Mouse (Mus musculus): Measurements from ENCODE around the gene Rpl13a. TPM values are rescaled to one million over a fixed set of nuclear protein-coding genes. Genes with fewer than 3 reads are reported as not detected.

The Rpl13a gene
- polyA plus RNA-seq, 2 experiments: 909 to 1,027 TPM

DNA sequence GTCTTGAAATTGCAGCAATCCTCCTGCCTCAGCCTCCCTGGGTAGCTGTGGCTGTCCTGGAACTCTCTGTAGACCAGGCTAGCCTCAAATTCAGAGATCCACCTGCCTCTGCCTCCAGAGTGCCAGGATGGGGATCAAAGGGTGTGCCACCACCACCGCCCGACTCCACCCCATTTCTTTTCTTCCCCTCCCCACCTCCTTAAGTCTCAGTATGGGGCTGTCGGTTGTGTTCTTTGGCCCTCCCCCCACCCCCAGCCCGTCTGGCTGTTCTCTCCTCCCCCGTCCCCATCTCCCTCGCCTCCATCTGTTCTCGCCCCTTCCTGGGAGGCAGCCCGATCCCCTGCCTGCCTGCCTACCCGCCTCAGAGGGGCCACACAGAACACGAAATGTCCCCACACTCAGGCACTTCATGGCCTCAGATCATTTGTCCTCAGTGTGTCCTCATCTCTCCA is 38.4 kb upstream of the Rpl13a start:
- WGBS (ENCODE audit: insufficient replicate concordance): 17% methylated on average over 10 of the region's 10 CpGs
- Histone ChIP-seq H3K9ac (replicated peaks) (no peak overlapping the region), H3K27me3 (ENCODE audit: control insufficient read depth, insufficient read depth, low read length) (peaks cover 75% of the 10 kb centered on the region), H3K4me3 (ENCODE audit: insufficient read depth in 1 of 2, low read depth in 2 of 2, low read length in 2 of 2) (no peak overlapping the region), H3K27ac (no peak overlapping the region), H3K4me2 (ENCODE audit: low read depth) (no peak overlapping the region), H3K36me3 (replicated peaks; ENCODE audit: control insufficient read depth, insufficient read depth, low read depth) (no peaks in the 10 kb centered on the region), H3K4me1 (replicated peaks; ENCODE audit: control insufficient read depth in 2 of 2, insufficient read depth in 2 of 2, low read length in 1 of 2) (no peaks in the 10 kb centered on the region; a peak in 1 of 4 replicates), H3K9me3 (ENCODE audit: control insufficient read depth, low read length) (peaks cover 4% of the 10 kb centered on the region; the same call in 1 of the 2 replicates)
- TF ChIP-seq CTCF (IDR thresholded peaks at IDR 0.05; ENCODE audit: low read depth) (no peak), EP300 (IDR thresholded peaks at IDR 0.05; ENCODE audit: low read depth) (no peak)
- DNase-seq (ENCODE audit: low read depth in 3 of 3, low spot score in 3 of 3): no peak
- ATAC-seq (ENCODE audit: insufficient read depth): no peak

- Histone ChIP-seq H3K9ac (replicated peaks) (no peak overlapping the region), H3K27ac (no peak overlapping the region), H3K4me2 (ENCODE audit: low read depth) (no peak overlapping the region), H3K4me1 (replicated peaks; ENCODE audit: control insufficient read depth in 2 of 2, insufficient read depth in 2 of 2, low read length in 1 of 2) (peaks cover 2 to 3% of the 10 kb centered on the region in 2 experiments; a peak in 1 of 4 replicates), H3K9me3 (ENCODE audit: control insufficient read depth, low read length) (peaks cover 4% of the 10 kb centered on the region; the same call in 1 of the 2 replicates), H3K27me3 (ENCODE audit: control insufficient read depth, insufficient read depth, low read length) (peaks cover 72% of the 10 kb centered on the region), H3K36me3 (replicated peaks; ENCODE audit: control insufficient read depth, insufficient read depth, low read depth) (no peaks in the 10 kb centered on the region), H3K4me3 (ENCODE audit: insufficient read depth in 1 of 2, low read depth in 2 of 2, low read length in 2 of 2) (no peak overlapping the region)
- DNase-seq (ENCODE audit: low read depth in 3 of 3, low spot score in 3 of 3) (no peak), ATAC-seq (ENCODE audit: insufficient read depth) (no peak)
- 43% methylated on average over 11 of the region's 11 CpGs for WGBS (ENCODE audit: insufficient replicate concordance)
- no peak for TF ChIP-seq EP300 (IDR thresholded peaks at IDR 0.05; ENCODE audit: low read depth)
- TF ChIP-seq CTCF (IDR thresholded peaks at IDR 0.05; ENCODE audit: low read depth): no peak
These were observed 37.1 kb upstream of the Rpl13a start for GRCm38 (mm10) chr7:45165701-45166100.

GRCm38 (mm10) chr7:45164833-45165232 is 36.3 kb upstream of the Rpl13a start:
- peaks cover 2 to 3% of the 10 kb centered on the region in 2 experiments; a peak in 1 of 4 replicates for H3K4me1 ChIP-seq (replicated peaks; ENCODE audit: control insufficient read depth in 2 of 2, insufficient read depth in 2 of 2, low read length in 1 of 2)
- H3K36me3 ChIP-seq (replicated peaks; ENCODE audit: control insufficient read depth, insufficient read depth, low read depth): no peaks in the 10 kb centered on the region
- no peak overlapping the region for H3K27ac ChIP-seq
- peaks cover 72% of the 10 kb centered on the region for H3K27me3 ChIP-seq (ENCODE audit: control insufficient read depth, insufficient read depth, low read length)
- 45% methylated on average over 5 of the region's 5 CpGs for WGBS (ENCODE audit: insufficient replicate concordance)
- TF ChIP-seq EP300 (IDR thresholded peaks at IDR 0.05; ENCODE audit: low read depth) (no peak), CTCF (IDR thresholded peaks at IDR 0.05; ENCODE audit: low read depth) (no peak)
- no peak overlapping the region for H3K9ac ChIP-seq (replicated peaks)
- no peak overlapping the region for H3K4me2 ChIP-seq (ENCODE audit: low read depth)
- H3K4me3 ChIP-seq (ENCODE audit: insufficient read depth in 1 of 2, low read depth in 2 of 2, low read length in 2 of 2): no peak overlapping the region
- peaks cover 4% of the 10 kb centered on the region; the same call in 1 of the 2 replicates for H3K9me3 ChIP-seq (ENCODE audit: control insufficient read depth, low read length)
- no peak for ATAC-seq (ENCODE audit: insufficient read depth)
- no peak for DNase-seq (ENCODE audit: low read depth in 3 of 3, low spot score in 3 of 3)

DNA sequence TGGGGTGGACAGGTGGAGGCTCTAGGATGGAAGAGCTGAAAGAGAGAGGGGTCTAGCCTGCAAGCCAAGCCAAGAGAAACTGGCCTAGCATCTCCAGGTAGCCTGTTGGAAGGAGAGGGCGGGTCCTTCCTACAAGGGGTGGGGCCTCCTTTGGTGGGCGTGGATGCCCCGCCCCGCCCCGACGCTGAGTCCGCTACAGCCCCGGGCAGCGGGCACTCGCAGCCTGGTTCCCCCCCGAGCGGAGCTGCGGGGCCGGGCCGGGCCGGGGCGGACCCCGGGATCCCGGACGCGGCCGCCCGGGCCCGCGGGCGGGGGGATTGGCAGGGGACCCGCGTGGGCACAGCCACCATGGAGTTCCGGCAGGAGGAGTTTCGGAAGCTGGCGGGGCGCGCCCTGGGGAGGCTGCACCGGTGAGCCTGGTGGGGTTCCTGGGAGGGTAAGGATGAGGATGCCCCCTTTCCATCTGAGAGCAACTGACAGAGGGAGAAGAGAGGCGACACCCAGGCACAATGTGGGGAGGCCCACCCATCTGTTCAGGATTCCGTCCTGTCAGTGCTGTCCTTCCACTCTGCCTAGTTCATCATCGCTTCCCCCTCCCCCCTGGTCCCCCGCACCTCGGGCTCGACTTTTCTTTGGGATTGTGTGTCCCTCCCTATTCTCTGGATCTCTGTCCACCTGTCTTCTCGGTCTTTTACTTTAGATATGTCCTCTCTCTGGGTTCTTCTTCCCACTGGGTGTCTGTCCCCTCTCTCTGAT is 35.4 kb upstream of the Rpl13a start, which contains the start of gene Slc17a7:
Slc17a7 (plus strand) TSS at position 215 of the 756 bp plus-strand sequence.
- no peak within 1 kb of the TSS for H3K27ac ChIP-seq
- peak within 1 kb of the TSS in 1 of 2 experiments; percentile 48; a peak in 2 of 4 replicates for H3K4me3 ChIP-seq (ENCODE audit: insufficient read depth in 1 of 2, low read depth in 2 of 2, low read length in 2 of 2)
- peaks cover 66% of the 10 kb centered on the region for H3K27me3 ChIP-seq (ENCODE audit: control insufficient read depth, insufficient read depth, low read length)
- H3K9me3 ChIP-seq (ENCODE audit: control insufficient read depth, low read length): no peaks in the 10 kb centered on the region
- DNase-seq (ENCODE audit: low read depth in 3 of 3, low spot score in 3 of 3): no peak
- no peak within 1 kb of the TSS for H3K9ac ChIP-seq (replicated peaks)
- WGBS (ENCODE audit: insufficient replicate concordance): 2% methylated on average over 40 of the region's 41 CpGs
- H3K36me3 ChIP-seq (replicated peaks; ENCODE audit: control insufficient read depth, insufficient read depth, low read depth): no peaks in the 10 kb centered on the region
- H3K4me1 ChIP-seq (replicated peaks; ENCODE audit: control insufficient read depth in 2 of 2, insufficient read depth in 2 of 2, low read length in 1 of 2): peaks cover 2 to 3% of the 10 kb centered on the region in 2 experiments; a peak in 1 of 4 replicates
- H3K4me2 ChIP-seq (ENCODE audit: low read depth): peak within 1 kb of the TSS; percentile 67
- TF ChIP-seq EP300 (IDR thresholded peaks at IDR 0.05; ENCODE audit: low read depth) (no peak), CTCF (IDR thresholded peaks at IDR 0.05; ENCODE audit: low read depth) (no peak)
- ATAC-seq (ENCODE audit: insufficient read depth): no peak

GRCm38 (mm10) chr7:45162996-45163615 is 34.5 kb upstream of the Rpl13a start:
- Histone ChIP-seq H3K36me3 (replicated peaks; ENCODE audit: control insufficient read depth, insufficient read depth, low read depth) (no peaks in the 10 kb centered on the region), H3K9ac (replicated peaks) (no peak overlapping the region), H3K27me3 (ENCODE audit: control insufficient read depth, insufficient read depth, low read length) (peaks cover 58% of the 10 kb centered on the region), H3K27ac (no peak overlapping the region), H3K4me2 (ENCODE audit: low read depth) (no peak overlapping the region), H3K4me3 (ENCODE audit: insufficient read depth in 1 of 2, low read depth in 2 of 2, low read length in 2 of 2) (no peak overlapping the region), H3K4me1 (replicated peaks; ENCODE audit: control insufficient read depth in 2 of 2, insufficient read depth in 2 of 2, low read length in 1 of 2) (peaks cover 2 to 3% of the 10 kb centered on the region in 2 experiments; a peak in 1 of 4 replicates), H3K9me3 (ENCODE audit: control insufficient read depth, low read length) (no peaks in the 10 kb centered on the region)
- TF ChIP-seq EP300 (IDR thresholded peaks at IDR 0.05; ENCODE audit: low read depth) (no peak), CTCF (IDR thresholded peaks at IDR 0.05; ENCODE audit: low read depth) (no peak)
- ATAC-seq (ENCODE audit: insufficient read depth): no peak
- WGBS (ENCODE audit: insufficient replicate concordance): 56% methylated on average over 9 of the region's 9 CpGs
- no peak for DNase-seq (ENCODE audit: low read depth in 3 of 3, low spot score in 3 of 3)

All from liver, embryonic 14.5 days (tissue).